Mouse (Mus musculus) stomach, embryonic 14.5 days (tissue): ENCODE data around the gene Shank1. TPM values are rescaled to one million over a fixed set of nuclear protein-coding genes. Genes with fewer than 3 reads are reported as not detected.

Experiments
- ATAC-seq: fragments of 200-750 bp; cut with Nextera tagmentation; 2 replicates; pipeline ENCODE4 v1.8.0; 2017; ENCODE audit warnings: low read depth, moderate TSS enrichment; ENCODE audit not compliant: insufficient number of reproducible peaks, insufficient read depth, low FRiP score
- H3K27ac ChIP-seq: fragments of 300-500 bp; sonication (generic); 2 replicates; pipeline ENCODE4 v1.5.1; 2014; ENCODE audit warnings: mild to moderate bottlenecking, low read length, moderate library complexity, mixed read lengths
- H3K27me3 ChIP-seq: fragments of 300-500 bp; sonication (generic); 2 replicates; pipeline ENCODE4 v1.6.1; 2014; ENCODE audit warnings: low read length, control low read depth, mixed read lengths; ENCODE audit not compliant: control insufficient read depth, insufficient read depth
- H3K36me3 ChIP-seq: fragments of 300-500 bp; sonication (generic); 2 replicates; pipeline ENCODE4 v1.6.1; 2014; ENCODE audit warnings: mild to moderate bottlenecking, control low read depth, low read length, moderate library complexity, mixed read lengths; ENCODE audit not compliant: control insufficient read depth, insufficient read depth
- H3K4me1 ChIP-seq: fragments of 300-500 bp; sonication (generic); 2 replicates; pipeline ENCODE4 v1.6.1; 2014; ENCODE audit warnings: low read length, control low read depth, mixed read lengths; ENCODE audit not compliant: control insufficient read depth, insufficient read depth
- H3K4me2 ChIP-seq: fragments of 300-500 bp; sonication (generic); replicated peaks from 2 replicates; pipeline ENCODE4 v1.6.1; 2014; ENCODE audit warnings: low read depth, low read length, control low read depth
- H3K4me3 ChIP-seq: fragments of 300-500 bp; sonication (generic); 2 replicates; pipeline ENCODE4 v1.5.1; 2014; ENCODE audit warnings: low read depth, low read length, control low read depth
- H3K9ac ChIP-seq: fragments of 300-500 bp; sonication (generic); replicated peaks from 2 replicates; pipeline ENCODE4 v1.6.1; 2014; ENCODE audit warnings: low read depth, mild to moderate bottlenecking, control low read depth, low read length, moderate library complexity, mixed read lengths
- H3K9me3 ChIP-seq: fragments of 300-500 bp; sonication (generic); 2 replicates; pipeline ENCODE4 v1.6.1; 2016; ENCODE audit warnings: low read depth, low read length, control low read depth; ENCODE audit not compliant: control insufficient read depth
- WGBS: fragments of 180-500 bp; shearing (Covaris S2); extraction: QIAGEN DNeasy Blood & Tissue Kit; methylation state at CpG from one replicate; pipeline ENCODE4 v1.1.7; 2014; 5-methylcytosine and 5-hydroxymethylcytosine counted together
- polyA plus RNA-seq: library from polyadenylated mRNA; unstranded; fragments of >200 nt; fragmentation: Nextera tagmentation; extraction: Ambion mirVana; gene quantifications from 2 replicates; pipeline ENCODE4 v1.2.1, GENCODE M21; 2014

The Shank1 gene
- 4.2 and 4.5 TPM in 2 replicates for polyA plus RNA-seq

DNA sequence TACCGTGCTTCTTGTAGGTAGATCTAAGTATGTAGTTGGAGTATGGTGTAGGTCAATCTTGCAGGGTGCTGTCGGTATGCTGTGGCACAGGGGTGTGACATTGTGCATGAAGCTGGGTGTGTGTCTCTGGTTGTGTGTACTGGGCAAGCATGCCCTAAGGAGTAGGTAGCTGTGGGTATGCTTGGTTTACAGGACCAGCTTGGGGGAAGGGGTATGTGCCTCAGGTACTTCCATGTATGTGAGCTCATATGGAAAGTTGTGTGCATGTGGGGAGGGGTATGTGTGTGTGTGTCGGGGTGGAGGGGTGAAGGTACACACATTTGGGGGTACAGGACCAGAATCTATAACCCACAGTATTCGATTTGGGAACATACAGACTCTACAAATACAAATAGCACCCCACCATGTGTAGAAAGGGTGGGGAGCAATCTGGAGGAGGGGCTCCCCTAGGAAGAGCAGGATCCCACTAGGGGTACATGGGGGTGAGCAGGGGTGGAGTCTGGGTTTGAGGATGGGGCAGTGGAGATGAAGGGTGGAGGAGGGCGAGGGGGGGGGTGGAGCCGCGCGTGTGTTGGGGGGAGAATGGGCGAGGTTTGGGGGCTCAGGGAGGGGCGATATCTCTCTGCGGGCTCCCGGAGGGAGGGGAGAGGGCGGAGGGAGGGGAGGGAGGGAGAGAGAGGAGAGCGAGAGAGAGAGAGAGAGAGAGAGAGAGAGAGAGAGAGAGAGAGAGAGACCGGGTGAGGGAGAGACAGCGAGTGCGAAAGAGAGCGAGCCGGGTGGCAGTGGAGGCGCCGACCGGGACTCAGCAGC is at the start of gene Shank1:
TSS of gene Shank1 (plus strand) at position 779 of the 810 bp plus-strand sequence.
- Histone ChIP-seq H3K27ac (no peak within 1 kb of the TSS), H3K4me3 (peak within 1 kb of the TSS; percentile 42)
- WGBS: 19% methylated on average over 13 of the region's 22 CpGs

DNA sequence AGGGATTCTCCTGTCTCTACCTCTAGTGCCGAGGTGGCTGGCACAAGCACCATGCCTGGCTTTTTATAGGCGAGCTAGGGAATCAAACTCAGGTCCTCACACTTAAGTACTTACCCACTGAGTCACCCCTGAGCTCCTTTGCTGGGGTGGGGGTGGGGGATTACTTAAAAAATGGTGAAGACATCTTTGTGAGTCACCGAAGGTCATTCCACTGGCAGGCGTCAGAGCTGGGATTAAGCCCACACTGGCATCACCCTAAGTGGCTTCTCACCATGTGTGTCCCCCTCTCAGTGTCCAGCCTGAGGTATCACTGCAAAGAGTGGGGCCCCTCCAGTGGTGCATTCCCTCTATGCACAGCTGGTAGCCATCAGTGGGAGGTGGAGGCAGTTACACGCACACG is 49.6 kb upstream of the Shank1 start:
- no peak for ATAC-seq
- Histone ChIP-seq H3K9ac (no peak overlapping the region), H3K4me1 (0 out of 2 replicates have a peak, but pooled peaks cover 3% of the 10 kb centered on the region), H3K9me3 (no peaks in the 10 kb centered on the region), H3K27me3 (0 out of 2 replicates have a peak, but pooled peaks cover 4% of the 10 kb centered on the region), H3K4me3 (no peak overlapping the region), H3K4me2 (no peak overlapping the region), H3K27ac (no peak overlapping the region), H3K36me3 (no peaks in the 10 kb centered on the region)
- WGBS: 73% methylated on average over 6 of the region's 6 CpGs

More for the DNA sequence above, at the start of gene Shank1:
- Histone ChIP-seq H3K27me3 (no peaks in the 10 kb centered on the region), H3K9me3 (no peaks in the 10 kb centered on the region), H3K4me1 (peaks cover 24% of the 10 kb centered on the region), H3K36me3 (no peaks in the 10 kb centered on the region; the same call in 1 of the 2 replicates), H3K4me2 (peak within 1 kb of the TSS; percentile 96), H3K9ac (peak within 1 kb of the TSS; percentile 43)
- ATAC-seq: no peak

DNA sequence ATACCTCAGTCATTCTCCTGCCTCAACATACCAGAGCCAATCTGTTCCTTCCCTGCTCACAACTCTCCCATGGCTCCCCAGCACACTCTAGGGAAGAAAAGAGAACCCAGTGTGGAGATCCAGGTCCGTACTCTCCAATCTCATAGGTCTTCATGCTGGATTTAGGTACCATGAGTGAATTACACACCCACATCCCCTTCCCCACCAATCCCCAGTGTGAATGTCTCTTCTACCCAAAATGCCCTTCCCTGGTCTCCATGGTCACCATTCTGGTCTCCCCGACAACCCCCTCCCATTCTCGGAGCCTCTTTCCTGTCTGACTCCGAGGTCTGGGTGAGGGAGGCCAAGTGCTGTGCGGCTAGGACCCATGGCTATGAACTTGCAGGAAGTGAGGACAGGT is 48.9 kb upstream of the Shank1 start, which contains the start of gene Gm15517:
TSS of gene Gm15517 (plus strand) at position 301 of the 400 bp plus-strand sequence.
- 0 out of 2 replicates have a peak, but pooled peaks cover 3% of the 10 kb centered on the region for H3K4me1 ChIP-seq
- no peak for ATAC-seq
- no peak within 1 kb of the TSS for H3K27ac ChIP-seq
- WGBS: 57% methylated on average over 5 of the region's 5 CpGs
- H3K4me3 ChIP-seq: no peak within 1 kb of the TSS
- H3K27me3 ChIP-seq: 0 out of 2 replicates have a peak, but pooled peaks cover 4% of the 10 kb centered on the region
- H3K36me3 ChIP-seq: no peaks in the 10 kb centered on the region
- H3K9me3 ChIP-seq: no peaks in the 10 kb centered on the region
- H3K9ac ChIP-seq: no peak within 1 kb of the TSS
- H3K4me2 ChIP-seq: no peak within 1 kb of the TSS

DNA sequence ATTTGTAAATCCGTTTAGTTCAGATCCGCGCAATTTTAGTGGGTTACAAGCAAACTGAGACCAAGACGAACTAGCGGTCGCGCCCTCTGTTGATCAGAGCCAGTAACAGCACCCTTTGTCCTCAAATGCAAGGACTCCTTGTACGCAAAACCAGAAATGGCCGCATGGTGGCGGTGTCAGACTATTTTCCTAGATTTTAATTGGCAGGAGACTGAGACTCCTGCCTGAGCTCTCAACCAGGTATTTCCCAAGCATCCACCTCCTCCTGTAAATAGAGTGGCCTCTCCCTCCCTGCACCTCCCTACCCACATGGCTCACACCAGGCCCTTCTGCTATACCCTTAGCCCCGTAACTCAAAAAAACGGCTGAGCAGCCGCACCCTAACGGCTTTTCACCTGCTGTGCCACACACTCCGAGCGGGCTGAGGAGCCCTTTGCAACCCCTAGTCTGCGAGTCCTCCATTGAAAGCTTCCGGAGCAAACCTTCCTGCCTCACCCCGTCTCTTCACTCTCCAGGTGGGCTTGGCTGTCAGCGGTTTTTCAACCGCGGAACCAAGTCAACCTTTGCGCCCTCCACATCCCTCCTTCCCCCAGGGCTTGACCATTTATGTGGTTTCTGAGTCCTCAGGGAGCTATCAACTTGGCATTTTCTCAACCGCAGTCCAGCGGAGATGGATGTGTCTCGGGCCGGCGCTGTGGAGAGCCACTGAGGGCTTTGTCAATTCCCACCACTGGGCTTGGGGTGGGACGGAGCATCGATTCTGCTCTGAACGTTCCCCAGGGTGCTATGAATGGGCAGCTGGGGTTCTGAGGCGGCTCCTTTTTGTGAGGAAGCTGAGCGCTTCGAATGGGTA is 47.0 kb upstream of the Shank1 start:
- Histone ChIP-seq H3K4me3 (0 out of 2 replicates have a peak overlapping the region, but pooled peaks have one; percentile 5), H3K36me3 (no peaks in the 10 kb centered on the region), H3K4me2 (peak overlapping the region; percentile 37), H3K9ac (no peak overlapping the region), H3K27ac (no peak overlapping the region), H3K27me3 (0 out of 2 replicates have a peak, but pooled peaks cover 4% of the 10 kb centered on the region), H3K4me1 (0 out of 2 replicates have a peak, but pooled peaks cover 3% of the 10 kb centered on the region), H3K9me3 (no peaks in the 10 kb centered on the region)
- peak; percentile 70; the same call in 1 of the 2 replicates for ATAC-seq
- WGBS: 3% methylated on average over 34 of the region's 34 CpGs

DNA sequence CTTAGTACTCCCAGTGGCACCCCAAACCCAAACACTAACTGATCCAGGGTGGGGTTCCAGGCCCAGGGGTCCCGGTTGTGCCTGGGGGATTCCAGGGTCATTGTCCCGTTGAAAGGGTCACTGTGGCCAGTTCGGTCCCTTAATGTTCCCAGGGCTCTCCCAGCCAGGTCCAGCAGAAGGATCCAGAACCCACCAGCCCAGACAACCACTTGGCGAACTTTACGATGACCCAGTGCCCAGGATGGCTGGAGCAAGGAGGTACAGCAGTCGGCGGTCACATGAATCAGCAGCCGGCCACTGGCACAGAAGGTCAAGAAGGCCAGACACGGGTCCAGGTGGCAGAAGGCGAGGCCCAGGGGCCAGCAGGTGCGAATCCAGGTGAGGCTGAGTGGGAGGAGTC is 41.9 kb upstream of the Shank1 start:
- no peak overlapping the region for H3K4me3 ChIP-seq
- H3K4me1 ChIP-seq: 0 out of 2 replicates have a peak, but pooled peaks cover 1% of the 10 kb centered on the region
- no peak for ATAC-seq
- H3K9ac ChIP-seq: no peak overlapping the region
- H3K4me2 ChIP-seq: no peak overlapping the region
- H3K9me3 ChIP-seq: no peaks in the 10 kb centered on the region
- no peaks in the 10 kb centered on the region for H3K36me3 ChIP-seq
- H3K27ac ChIP-seq: no peak overlapping the region
- 0 out of 2 replicates have a peak, but pooled peaks cover 4% of the 10 kb centered on the region for H3K27me3 ChIP-seq
- WGBS: 74% methylated on average over 11 of the region's 11 CpGs

DNA sequence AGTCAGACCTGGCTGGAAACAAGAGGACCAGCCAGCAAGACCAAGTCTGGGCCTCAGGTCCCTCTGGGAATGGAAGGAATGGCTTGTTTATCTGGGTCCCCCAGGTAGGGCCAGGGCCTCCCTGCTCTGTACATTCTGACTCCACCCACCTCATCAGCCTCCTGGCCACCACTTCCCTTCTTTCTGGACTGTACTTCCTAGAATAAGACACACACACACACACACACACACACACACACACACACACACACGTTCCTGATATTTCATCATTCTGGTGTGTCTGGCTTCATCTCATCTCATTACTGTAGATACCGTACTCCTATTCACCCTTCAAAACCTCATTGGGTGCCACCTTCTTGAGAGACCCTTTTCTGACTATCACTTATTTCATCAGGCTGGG is 40.7 kb upstream of the Shank1 start:
- 82% methylated on average over 2 of the region's 2 CpGs for WGBS
- Histone ChIP-seq H3K27ac (no peak overlapping the region), H3K9me3 (no peaks in the 10 kb centered on the region), H3K36me3 (no peaks in the 10 kb centered on the region), H3K4me1 (no peaks in the 10 kb centered on the region), H3K4me2 (no peak overlapping the region), H3K27me3 (0 out of 2 replicates have a peak, but pooled peaks cover 3% of the 10 kb centered on the region), H3K4me3 (no peak overlapping the region), H3K9ac (no peak overlapping the region)
- no peak for ATAC-seq

DNA sequence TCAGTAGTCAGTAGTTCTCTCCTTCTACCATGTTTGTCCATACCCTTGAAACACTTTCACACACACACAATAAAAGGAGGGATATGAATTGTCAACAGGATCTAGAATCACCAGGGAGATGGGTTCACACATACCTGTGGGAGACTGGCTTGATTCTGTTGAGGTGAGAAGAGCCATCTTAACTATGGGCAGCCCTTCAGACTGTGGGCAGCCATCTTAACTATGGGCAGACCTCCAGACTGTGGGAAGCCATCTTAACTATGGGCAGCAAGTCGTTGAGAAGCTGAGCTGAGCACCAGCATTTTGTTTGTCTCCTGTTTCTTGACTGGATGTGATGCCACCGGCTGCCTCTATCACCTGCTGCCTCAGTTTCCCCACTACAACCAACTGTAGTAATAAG is 38.7 kb upstream of the Shank1 start:
- Histone ChIP-seq H3K9ac (no peak overlapping the region), H3K4me3 (no peak overlapping the region), H3K36me3 (no peaks in the 10 kb centered on the region), H3K9me3 (no peaks in the 10 kb centered on the region), H3K27ac (no peak overlapping the region), H3K4me2 (no peak overlapping the region), H3K4me1 (no peaks in the 10 kb centered on the region), H3K27me3 (0 out of 2 replicates have a peak, but pooled peaks cover 3% of the 10 kb centered on the region)
- no peak for ATAC-seq
- WGBS: 66% methylated on average over 2 of the region's 2 CpGs

DNA sequence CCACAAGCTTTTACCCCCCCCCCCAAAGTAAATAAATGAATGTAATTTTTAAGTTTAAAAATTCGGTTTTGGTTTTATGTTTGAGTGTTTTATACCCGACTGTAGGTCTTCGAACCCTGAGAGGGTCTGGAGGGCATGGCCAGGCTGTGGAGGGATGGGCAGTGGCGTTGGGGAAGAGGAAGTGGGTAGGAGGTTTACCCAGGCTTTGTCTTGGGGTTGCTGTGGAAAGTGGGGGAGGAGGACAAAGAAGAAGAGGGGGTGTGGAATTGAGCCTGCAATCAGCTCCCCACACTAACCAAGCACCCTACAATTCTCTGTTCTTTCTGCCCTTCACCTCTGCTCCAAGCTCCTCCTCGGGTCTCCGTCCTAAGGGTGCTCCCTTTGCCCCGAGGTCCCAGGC is 37.5 kb upstream of the Shank1 start:
- Histone ChIP-seq H3K36me3 (no peaks in the 10 kb centered on the region), H3K9me3 (no peaks in the 10 kb centered on the region), H3K4me1 (no peaks in the 10 kb centered on the region), H3K4me2 (no peak overlapping the region), H3K27me3 (0 out of 2 replicates have a peak, but pooled peaks cover 3% of the 10 kb centered on the region), H3K27ac (no peak overlapping the region), H3K4me3 (no peak overlapping the region), H3K9ac (no peak overlapping the region)
- ATAC-seq: no peak
- 89% methylated on average over 7 of the region's 7 CpGs for WGBS
